Mouse (Mus musculus) effector memory CD4-positive, alpha-beta T cell, adult 5 months (primary cell): ENCODE data around the gene Rab11fip5. TPM values are rescaled to one million over a fixed set of nuclear protein-coding genes. Genes with fewer than 3 reads are reported as not detected.

Experiments used
- polyA plus RNA-seq: library from polyadenylated mRNA; unstranded; fragments of 100-300 nt; shearing (Covaris generic); gene quantifications from one replicate; pipeline ENCODE4 v1.2.1, GENCODE M21; 2017

Gene Rab11fip5
- 0.92 TPM for polyA plus RNA-seq

GRCm38 (mm10) chr6:85373951-85374733 is at the start of gene Rab11fip5:
Gene Rab11fip5 (minus strand): TSS chr6:85374634.

GRCm38 (mm10) chr6:85423836-85424379 is 49.5 kb upstream of the Rab11fip5 start, which contains the start of gene Noto:
Gene Noto (plus strand): TSS chr6:85423886.

GRCm38 (mm10) chr6:85333000-85333669 is 41.3 kb downstream of the Rab11fip5 start, which contains the start of gene Sfxn5:
Gene Sfxn5 (minus strand): TSS chr6:85333422.

Other genes starting within 250 kb of the Rab11fip5 start
- gene Spr, start 236.9 kb downstream of the Rab11fip5 start, polyA plus RNA-seq: 45.5 TPM
- gene Emx1, start 187.2 kb downstream of the Rab11fip5 start, polyA plus RNA-seq: not detected
- 0.50 TPM for gene Sfxn5, start 41.2 kb downstream of the Rab11fip5 start, polyA plus RNA-seq
- gene Noto, start 49.3 kb upstream of the Rab11fip5 start, polyA plus RNA-seq: not detected
- gene Smyd5, start 57.4 kb upstream of the Rab11fip5 start, polyA plus RNA-seq: 39.6 TPM
- gene Cct7, start 76.9 kb upstream of the Rab11fip5 start, polyA plus RNA-seq: 276 TPM
- 17.0 TPM for gene Pradc1, start 77.3 kb upstream of the Rab11fip5 start, polyA plus RNA-seq
- not detected for gene Fbxo41, start 128.4 kb upstream of the Rab11fip5 start, polyA plus RNA-seq
- 0.57 TPM for gene Egr4, start 139.0 kb upstream of the Rab11fip5 start, polyA plus RNA-seq
- 1.6 TPM for gene Alms1, start 212.9 kb upstream of the Rab11fip5 start, polyA plus RNA-seq